Mouse (Mus musculus) intestine, postnatal 0 days (tissue): Measurements from ENCODE around the gene Sema6d. TPM values are rescaled to one million over a fixed set of nuclear protein-coding genes. Genes with fewer than 3 reads are reported as not detected.

ENCODE experiments used
- ATAC-seq: fragments of 200-750 bp; cut with Nextera tagmentation; 2 replicates; pipeline ENCODE4 v1.8.0; 2017; ENCODE audit warnings: mild to moderate bottlenecking, moderate TSS enrichment, moderate library complexity
- H3K27ac ChIP-seq: fragments of 300-500 bp; sonication (generic); 2 replicates; pipeline ENCODE4 v1.5.1; 2014; ENCODE audit warnings: mild to moderate bottlenecking, low read depth, low read length, moderate library complexity
- H3K27me3 ChIP-seq: fragments of 300-500 bp; sonication (generic); replicated peaks from 2 replicates; pipeline ENCODE4 v1.6.1; 2014; ENCODE audit warnings: low read length, mixed read lengths; ENCODE audit not compliant: control insufficient read depth, insufficient read depth
- H3K36me3 ChIP-seq: fragments of 300-500 bp; sonication (generic); 2 replicates; pipeline ENCODE4 v1.6.1; 2014; ENCODE audit warnings: mild to moderate bottlenecking, moderate library complexity; ENCODE audit not compliant: control insufficient read depth, insufficient read depth
- H3K4me1 ChIP-seq: fragments of 300-500 bp; sonication (generic); replicated peaks from 2 replicates; pipeline ENCODE4 v1.6.1; 2014; ENCODE audit warnings: antibody characterized with exemption, low read length, mixed read lengths; ENCODE audit not compliant: control insufficient read depth, insufficient read depth
- H3K4me2 ChIP-seq: fragments of 300-500 bp; sonication (generic); replicated peaks from 2 replicates; pipeline ENCODE4 v1.6.1; 2014; ENCODE audit warnings: low read depth, mild to moderate bottlenecking, moderate library complexity
- H3K4me3 ChIP-seq: fragments of 300-500 bp; sonication (generic); 2 replicates; pipeline ENCODE4 v1.5.1; 2014; ENCODE audit warnings: low read depth, low read length
- H3K9ac ChIP-seq: fragments of 300-500 bp; sonication (generic); 2 replicates; pipeline ENCODE4 v1.6.1; 2014; ENCODE audit warnings: mild to moderate bottlenecking, low read depth, low read length
- H3K9me3 ChIP-seq: fragments of 300-500 bp; sonication (generic); 2 replicates; pipeline ENCODE4 v1.6.1; 2016; ENCODE audit warnings: mixed run types; ENCODE audit not compliant: control insufficient read depth
- CTCF ChIP-seq: sonication (generic); IDR thresholded peaks from 2 replicates; pipeline ENCODE4 v1.5.1; 2016; ENCODE audit warnings: low read depth, mild to moderate bottlenecking, control low read depth, antibody characterized with exemption, moderate library complexity
- WGBS: fragments of 180-500 bp; shearing (Covaris S2); extraction: QIAGEN DNeasy Blood & Tissue Kit; methylation state at CpG from one replicate; pipeline ENCODE4 v1.1.7; 2014; 5-methylcytosine and 5-hydroxymethylcytosine counted together
- polyA plus RNA-seq: library from polyadenylated mRNA; unstranded; fragments of >200 nt; fragmentation: Nextera tagmentation; extraction: Ambion mirVana; gene quantifications from 2 replicates; pipeline ENCODE4 v1.2.1, GENCODE M21; 2015

The Sema6d gene
- polyA plus RNA-seq, 1 experiment from 2014 or later, result 10.4 TPM

- no peak overlapping the region for H3K4me2 ChIP-seq
- ATAC-seq, result no peak
- no peaks in the 10 kb centered on the region for H3K9me3 ChIP-seq
- no peak overlapping the region for H3K9ac ChIP-seq
- H3K4me1 ChIP-seq, result no peaks in the 10 kb centered on the region
- H3K27ac ChIP-seq, result no peak overlapping the region
- WGBS, result 62% methylated on average over 4 of the region's 4 CpGs
- TF ChIP-seq CTCF, result no peak
- H3K4me3 ChIP-seq, result no peak overlapping the region
- H3K36me3 ChIP-seq, result no peaks in the 10 kb centered on the region
- H3K27me3 ChIP-seq, result no peaks in the 10 kb centered on the region
These were observed 416.2 kb downstream of the Sema6d start for GRCm38 (mm10) chr2:124505784-124506489.

DNA sequence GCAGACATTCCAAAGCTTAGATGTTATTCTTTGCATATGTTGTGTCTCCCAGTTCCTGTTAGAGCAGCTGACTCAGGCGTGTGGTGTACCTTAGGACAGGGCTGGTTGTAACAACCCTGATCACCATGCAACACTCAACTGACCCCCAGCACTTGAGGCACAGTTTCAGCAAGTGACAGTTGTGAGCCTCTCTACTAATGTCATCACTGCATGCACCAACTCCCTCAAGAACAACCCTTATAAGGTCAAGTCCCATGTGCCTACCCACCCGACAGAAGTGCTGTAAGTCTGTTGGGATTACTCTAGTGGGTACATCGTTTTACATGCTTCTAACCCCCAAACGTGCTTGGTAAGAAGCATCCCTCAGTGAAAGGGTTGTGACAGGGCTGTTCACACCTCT, 418.0 kb downstream of the Sema6d start:
- 0 out of 2 replicates have a peak, but pooled peaks have one; percentile 31 for ATAC-seq
- WGBS, result 76% methylated on average over 4 of the region's 4 CpGs
- Histone ChIP-seq H3K4me2 (no peak overlapping the region), H3K9ac (no peak overlapping the region), H3K9me3 (no peaks in the 10 kb centered on the region), H3K27ac (no peak overlapping the region), H3K36me3 (no peaks in the 10 kb centered on the region), H3K4me1 (no peaks in the 10 kb centered on the region), H3K27me3 (no peaks in the 10 kb centered on the region), H3K4me3 (no peak overlapping the region)
- no peak for TF ChIP-seq CTCF

- ATAC-seq, result peak; percentile 25; the same call in 1 of the 2 replicates
- no peaks in the 10 kb centered on the region for H3K9me3 ChIP-seq
- H3K27me3 ChIP-seq, result no peaks in the 10 kb centered on the region
- H3K4me3 ChIP-seq, result no peak overlapping the region
- no peak for TF ChIP-seq CTCF
- H3K27ac ChIP-seq, result no peak overlapping the region
- no peaks in the 10 kb centered on the region for H3K36me3 ChIP-seq
- no peaks in the 10 kb centered on the region for H3K4me1 ChIP-seq
- 86% methylated on average over 6 of the region's 6 CpGs for WGBS
- no peak overlapping the region for H3K4me2 ChIP-seq
- no peak overlapping the region for H3K9ac ChIP-seq
These were observed 419.7 kb downstream of the Sema6d start for GRCm38 (mm10) chr2:124509479-124509878.

GRCm38 (mm10) chr2:124511826-124512225, 422.1 kb downstream of the Sema6d start:
- H3K36me3 ChIP-seq, result no peaks in the 10 kb centered on the region
- TF ChIP-seq CTCF, result no peak
- H3K9me3 ChIP-seq, result no peaks in the 10 kb centered on the region
- H3K4me1 ChIP-seq, result no peaks in the 10 kb centered on the region
- no peak for ATAC-seq
- H3K9ac ChIP-seq, result no peak overlapping the region
- no peak overlapping the region for H3K4me2 ChIP-seq
- no peaks in the 10 kb centered on the region for H3K27me3 ChIP-seq
- no peak overlapping the region for H3K27ac ChIP-seq
- H3K4me3 ChIP-seq, result no peak overlapping the region
- 72% methylated on average over 10 of the region's 10 CpGs for WGBS

DNA sequence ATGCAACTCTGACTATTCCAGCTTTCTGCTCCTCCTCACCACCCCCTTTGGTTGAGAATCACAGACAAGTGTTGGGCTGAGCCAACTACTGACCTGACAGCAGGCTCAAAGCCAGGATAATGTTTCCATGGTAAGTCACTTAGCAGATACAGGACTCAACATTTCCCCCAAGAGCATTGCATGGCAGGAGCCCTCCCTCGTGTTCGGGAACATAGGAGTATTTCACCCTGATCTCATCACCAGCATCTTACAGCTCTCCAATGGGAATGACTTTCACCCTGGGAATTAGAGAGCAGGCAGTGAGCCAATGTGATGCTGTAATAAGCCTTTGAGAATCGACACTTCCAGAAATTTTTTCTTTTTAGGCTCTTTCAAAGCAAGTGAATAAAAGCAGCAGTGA, 432.7 kb downstream of the Sema6d start:
- Histone ChIP-seq H3K27ac (no peak overlapping the region), H3K9me3 (no peaks in the 10 kb centered on the region), H3K27me3 (no peaks in the 10 kb centered on the region), H3K4me1 (no peaks in the 10 kb centered on the region), H3K4me3 (no peak overlapping the region), H3K9ac (no peak overlapping the region), H3K4me2 (no peak overlapping the region), H3K36me3 (no peaks in the 10 kb centered on the region)
- ATAC-seq, result no peak
- TF ChIP-seq CTCF, result no peak
- 70% methylated on average over 3 of the region's 3 CpGs for WGBS

- Histone ChIP-seq H3K27ac (no peak overlapping the region), H3K4me3 (no peak overlapping the region), H3K27me3 (no peaks in the 10 kb centered on the region), H3K36me3 (no peaks in the 10 kb centered on the region), H3K9ac (no peak overlapping the region), H3K9me3 (no peaks in the 10 kb centered on the region), H3K4me2 (no peak overlapping the region), H3K4me1 (no peaks in the 10 kb centered on the region)
- ATAC-seq, result no peak
- WGBS, result 91% methylated on average over 6 of the region's 6 CpGs
- no peak for TF ChIP-seq CTCF
These were observed 433.9 kb downstream of the Sema6d start for GRCm38 (mm10) chr2:124523667-124524066.
